Mouse (Mus musculus) liver, adult 2 months (tissue): Measurements from ENCODE around the gene Gp1ba. TPM values are rescaled to one million over a fixed set of nuclear protein-coding genes. Genes with fewer than 3 reads are reported as not detected.

Experiments used
- DNase-seq: peaks from one replicate; pipeline ENCODE4 v3.0.0-alpha.2; 2011; ENCODE audit warnings: low read depth, low spot score; ENCODE audit errors: extremely low read depth
- H3K27ac ChIP-seq: fragments of 200-500 bp; replicated peaks from 2 replicates; pipeline ENCODE4 v1.5.1; 2012; ENCODE audit warnings: low read depth, mild to moderate bottlenecking, control low read depth, inconsistent platforms, low read length; ENCODE audit not compliant: insufficient read depth
- H3K27me3 ChIP-seq: fragments of 200-500 bp; 2 replicates; pipeline ENCODE4 v1.6.1; 2012; ENCODE audit warnings: mild to moderate bottlenecking, moderate library complexity, low read length, inconsistent platforms; ENCODE audit not compliant: control insufficient read depth, insufficient read depth
- H3K36me3 ChIP-seq: fragments of 200-500 bp; 2 replicates; pipeline ENCODE4 v1.6.1; 2012; ENCODE audit warnings: low read length, inconsistent platforms; ENCODE audit not compliant: control insufficient read depth, insufficient read depth
- H3K4me1 ChIP-seq: fragments of 200-500 bp; 2 replicates; pipeline ENCODE4 v1.6.1; 2011; ENCODE audit warnings: low read length; ENCODE audit not compliant: control insufficient read depth, insufficient read depth
- H3K4me3 ChIP-seq: fragments of 200-500 bp; 2 replicates; pipeline ENCODE4 v1.5.1; 2011; ENCODE audit warnings: low read depth, mild to moderate bottlenecking, control low read depth, low read length, moderate library complexity; ENCODE audit not compliant: insufficient read depth
- H3K79me2 ChIP-seq: fragments of 200-500 bp; 2 replicates; pipeline ENCODE4 v1.6.1; 2012; ENCODE audit warnings: inconsistent platforms, mild to moderate bottlenecking, low read length, moderate library complexity; ENCODE audit not compliant: control insufficient read depth, insufficient read depth
- H3K9ac ChIP-seq: fragments of 200-500 bp; 2 replicates; pipeline ENCODE4 v1.6.1; 2012; ENCODE audit warnings: low read depth, mild to moderate bottlenecking, control low read depth, inconsistent platforms, low read length
- CTCF ChIP-seq: fragments of 200-500 bp; IDR thresholded peaks from 2 replicates; pipeline ENCODE4 v1.5.1; 2011; ENCODE audit warnings: low read depth, low read length, control low read depth
- POLR2A ChIP-seq: fragments of 200-500 bp; IDR thresholded peaks from 2 replicates; pipeline ENCODE4 v1.6.1; 2011; ENCODE audit warnings: low read length, control low read depth; ENCODE audit not compliant: insufficient read depth; ENCODE audit errors: extremely low read depth
- WGBS: fragments of 180-500 bp; shearing (Covaris S2); methylation state at CpG from one replicate; pipeline ENCODE4 v1.1.7; 2018; 5-methylcytosine and 5-hydroxymethylcytosine counted together
- polyA plus RNA-seq: library from polyadenylated mRNA; depleted of rRNA; stranded (reverse); fragments of >200 nt; gene quantifications from 2 replicates; pipeline ENCODE4 v1.2.3, GENCODE M21; 2012
- total RNA-seq: library from RNA; depleted of rRNA; stranded (reverse); fragments of >200 nt; gene quantifications from 2 replicates; pipeline ENCODE4 v1.2.3, GENCODE M21; 2014

The Gp1ba gene
- total and polyA plus RNA-seq, 2 experiments, result 0.09 TPM; not detected in 1

GRCm38 (mm10) chr11:70635601-70636000, 3.3 kb upstream of the Gp1ba start:
- no peak overlapping the region for H3K27ac ChIP-seq
- no peak for DNase-seq
- no peaks in the 10 kb centered on the region for H3K36me3 ChIP-seq
- H3K27me3 ChIP-seq, result no peaks in the 10 kb centered on the region
- 94% methylated on average over 4 of the region's 4 CpGs for whole genome bisulfite sequencing
- TF ChIP-seq CTCF (no peak), POLR2A (no peak)
- H3K4me3 ChIP-seq, result no peak overlapping the region
- no peak overlapping the region for H3K9ac ChIP-seq
- H3K4me1 ChIP-seq, result peaks cover 3% of the 10 kb centered on the region; the same call in 1 of the 2 replicates
- no peaks in the 10 kb centered on the region for H3K79me2 ChIP-seq

DNA sequence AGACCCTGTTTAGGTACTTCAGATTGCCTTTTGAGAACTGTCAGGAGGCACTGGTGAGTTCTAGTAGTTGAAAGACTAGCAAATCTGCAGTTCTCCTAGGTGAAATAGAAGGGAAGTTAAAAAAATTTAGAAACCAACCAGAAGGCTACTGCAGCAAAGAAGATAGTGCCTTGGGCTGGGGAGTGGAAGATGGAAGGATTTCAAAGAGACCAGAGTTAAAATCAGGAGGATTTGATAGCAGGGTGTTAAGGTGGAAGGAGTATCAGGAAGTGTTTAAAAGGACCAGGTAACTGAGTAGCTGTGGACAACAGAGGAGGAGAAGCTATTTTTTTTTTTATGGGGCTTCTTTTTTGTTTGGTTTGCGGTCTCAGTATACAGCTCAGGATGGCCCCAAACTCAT, 1.2 kb upstream of the Gp1ba start:
- Histone ChIP-seq H3K79me2 (no peaks in the 10 kb centered on the region), H3K4me3 (no peak overlapping the region), H3K4me1 (no peaks in the 10 kb centered on the region; the same call in 1 of the 2 replicates), H3K27me3 (no peaks in the 10 kb centered on the region), H3K36me3 (no peaks in the 10 kb centered on the region), H3K9ac (no peak overlapping the region), H3K27ac (no peak overlapping the region)
- no peak for DNase-seq
- TF ChIP-seq POLR2A (no peak), CTCF (no peak)
- 96% methylated on average over 1 of the region's 1 CpGs for WGBS

- Histone ChIP-seq H3K4me3 (no peak overlapping the region), H3K27me3 (no peaks in the 10 kb centered on the region), H3K27ac (no peak overlapping the region; the same call in 1 of the 2 replicates), H3K36me3 (no peaks in the 10 kb centered on the region), H3K9ac (no peak overlapping the region), H3K4me1 (no peaks in the 10 kb centered on the region; the same call in 1 of the 2 replicates), H3K79me2 (no peaks in the 10 kb centered on the region)
- TF ChIP-seq POLR2A (no peak), CTCF (no peak)
- DNase-seq, result no peak
- 85% methylated on average over 1 of the region's 1 CpGs for WGBS
Measured at GRCm38 (mm10) chr11:70638293-70638692, 629 bp upstream of the Gp1ba start.

- Histone ChIP-seq H3K4me3 (no peak overlapping the region), H3K9ac (no peak overlapping the region), H3K27me3 (no peaks in the 10 kb centered on the region), H3K4me1 (no peaks in the 10 kb centered on the region; the same call in 1 of the 2 replicates), H3K36me3 (peaks cover 2% of the 10 kb centered on the region; the same call in 1 of the 2 replicates), H3K79me2 (no peaks in the 10 kb centered on the region), H3K27ac (no peak overlapping the region)
- DNase-seq, result no peak
- no peak for TF ChIP-seq POLR2A
- no peak for TF ChIP-seq CTCF
- 59% methylated on average over 8 of the region's 8 CpGs for whole genome bisulfite sequencing
Measured at GRCm38 (mm10) chr11:70639976-70640375, 1.1 kb downstream of the Gp1ba start.

GRCm38 (mm10) chr11:70641241-70641640, 2.3 kb downstream of the Gp1ba start:
- 71% methylated on average over 7 of the region's 7 CpGs for WGBS
- H3K9ac ChIP-seq, result no peak overlapping the region
- TF ChIP-seq POLR2A, result no peak
- TF ChIP-seq CTCF, result no peak
- no peak for DNase-seq
- no peak overlapping the region for H3K27ac ChIP-seq
- peaks cover 6% of the 10 kb centered on the region for H3K4me1 ChIP-seq
- no peaks in the 10 kb centered on the region; the same call in 1 of the 2 replicates for H3K79me2 ChIP-seq
- no peaks in the 10 kb centered on the region for H3K27me3 ChIP-seq
- H3K4me3 ChIP-seq, result no peak overlapping the region
- peaks cover 2% of the 10 kb centered on the region; the same call in 1 of the 2 replicates for H3K36me3 ChIP-seq

- no peak overlapping the region for H3K9ac ChIP-seq
- no peak for TF ChIP-seq CTCF
- no peak for TF ChIP-seq POLR2A
- H3K4me1 ChIP-seq, result peaks cover 8% of the 10 kb centered on the region
- no peak for DNase-seq
- H3K27ac ChIP-seq, result no peak overlapping the region
- H3K27me3 ChIP-seq, result no peaks in the 10 kb centered on the region
- H3K36me3 ChIP-seq, result peaks cover 2% of the 10 kb centered on the region; the same call in 1 of the 2 replicates
- peaks cover 10% of the 10 kb centered on the region; the same call in 1 of the 2 replicates for H3K79me2 ChIP-seq
- no peak overlapping the region for H3K4me3 ChIP-seq
- 81% methylated on average over 6 of the region's 6 CpGs for WGBS
Measured at GRCm38 (mm10) chr11:70643051-70643450, 4.1 kb downstream of the Gp1ba start.
